Mouse (Mus musculus) heart, embryonic 10.5 days (tissue): ENCODE data around the gene Cfap36. TPM values are rescaled to one million over a fixed set of nuclear protein-coding genes. Genes with fewer than 3 reads are reported as not detected.

Source experiments
- DNase-seq: peaks from one replicate; pipeline ENCODE4 v3.0.0-alpha.2; 2017; ENCODE audit warnings: low spot score
- H3K27ac ChIP-seq: fragments of 300-500 bp; sonication (generic); 2 replicates; pipeline ENCODE4 v1.5.1; 2016; ENCODE audit warnings: mild to moderate bottlenecking
- H3K27me3 ChIP-seq: fragments of 300-500 bp; sonication (generic); 2 replicates; pipeline ENCODE4 v1.6.1; 2016; ENCODE audit warnings: mild to moderate bottlenecking; ENCODE audit not compliant: poor library complexity, insufficient read depth, severe bottlenecking
- H3K36me3 ChIP-seq: fragments of 300-500 bp; sonication (generic); 2 replicates; pipeline ENCODE4 v1.6.1; 2016; ENCODE audit warnings: mild to moderate bottlenecking, moderate library complexity
- H3K4me1 ChIP-seq: fragments of 300-500 bp; sonication (generic); 2 replicates; pipeline ENCODE4 v1.6.1; 2016; ENCODE audit warnings: mild to moderate bottlenecking
- H3K4me3 ChIP-seq: fragments of 300-500 bp; sonication (generic); 2 replicates; pipeline ENCODE4 v1.5.1; 2016; ENCODE audit warnings: mild to moderate bottlenecking, moderate library complexity
- H3K9me3 ChIP-seq: fragments of 300-500 bp; sonication (generic); 2 replicates; pipeline ENCODE4 v1.6.1; 2016; ENCODE audit warnings: mild to moderate bottlenecking, moderate library complexity
- WGBS: fragments of 180-500 bp; shearing (Covaris S2); methylation state at CpG from one replicate; pipeline ENCODE4 v1.1.7; 2016; 5-methylcytosine and 5-hydroxymethylcytosine counted together
- polyA plus RNA-seq: library from polyadenylated mRNA; unstranded; fragments of >200 nt; fragmentation: Nextera tagmentation; extraction: Ambion mirVana; gene quantifications from 2 replicates; pipeline ENCODE4 v1.2.1, GENCODE M21; 2016

The Cfap36 gene
- polyA plus RNA-seq, 1 experiment from 2014 or later = 43.0 TPM

- DNase-seq = no peak
- 6% methylated on average over 13 of the region's 13 CpGs for WGBS
- Histone ChIP-seq H3K27me3 (no peaks in the 10 kb centered on the region), H3K27ac (peak overlapping the region; percentile 99), H3K9me3 (no peaks in the 10 kb centered on the region), H3K4me1 (peaks cover 14% of the 10 kb centered on the region), H3K36me3 (0 out of 2 replicates have a peak, but pooled peaks cover 3% of the 10 kb centered on the region), H3K4me3 (peak overlapping the region; percentile 95)
Measured at GRCm38 (mm10) chr11:29173706-29174436, 73.3 kb downstream of the Cfap36 start.

- Histone ChIP-seq H3K9me3 (no peaks in the 10 kb centered on the region), H3K4me1 (peaks cover 14% of the 10 kb centered on the region), H3K27ac (peak overlapping the region; percentile 99), H3K36me3 (no peaks in the 10 kb centered on the region), H3K4me3 (peak overlapping the region; percentile 95), H3K27me3 (no peaks in the 10 kb centered on the region)
- peak; percentile 88 for DNase-seq
- under 1% methylated on average over 38 of the region's 38 CpGs for WGBS
Measured at GRCm38 (mm10) chr11:29173125-29173631, 74.0 kb downstream of the Cfap36 start.

- H3K36me3 ChIP-seq = no peaks in the 10 kb centered on the region
- WGBS = under 1% methylated on average over 50 of the region's 50 CpGs
- H3K27ac ChIP-seq = peak within 1 kb of the TSS; percentile 99
- H3K4me3 ChIP-seq = peak within 1 kb of the TSS; percentile 95
- peak; percentile 100 for DNase-seq
- no peaks in the 10 kb centered on the region for H3K27me3 ChIP-seq
- no peaks in the 10 kb centered on the region for H3K9me3 ChIP-seq
- H3K4me1 ChIP-seq = peaks cover 14% of the 10 kb centered on the region
Measured at GRCm38 (mm10) chr11:29172563-29173124, 74.6 kb downstream of the Cfap36 start, which contains the start of gene Ppp4r3b. Gene Ppp4r3b, plus strand, starts transcription at chr11:29172890.

- Histone ChIP-seq H3K4me3 (peak overlapping the region; percentile 95), H3K9me3 (no peaks in the 10 kb centered on the region), H3K27me3 (no peaks in the 10 kb centered on the region), H3K4me1 (peaks cover 14% of the 10 kb centered on the region), H3K36me3 (no peaks in the 10 kb centered on the region), H3K27ac (peak overlapping the region; percentile 99)
- peak; percentile 78 for DNase-seq
- under 1% methylated on average over 34 of the region's 34 CpGs for WGBS
Measured at GRCm38 (mm10) chr11:29171959-29172391, 75.2 kb downstream of the Cfap36 start.

Other genes with a start within 250 kb of the Cfap36 start
- gene Pnpt1, start 116.7 kb downstream of the Cfap36 start, polyA plus RNA-seq = 50.8 and 51.7 TPM in 2 replicates
- 52.3 and 61.5 TPM in 2 replicates for gene Ppp4r3b, start 74.5 kb downstream of the Cfap36 start, polyA plus RNA-seq
- 25.6 and 32.3 TPM in 2 replicates for gene Ccdc88a, start 126.2 kb upstream of the Cfap36 start, polyA plus RNA-seq